Mouse (Mus musculus) neural tube, embryonic 13.5 days (tissue): ENCODE measurements around the gene Abca12. TPM values are rescaled to one million over a fixed set of nuclear protein-coding genes. Genes with fewer than 3 reads are reported as not detected.

Source experiments
- ATAC-seq: fragments of 200-750 bp; cut with Nextera tagmentation; 2 replicates; pipeline ENCODE4 v1.8.0; 2017; ENCODE audit warnings: low read depth, mild to moderate bottlenecking, moderate TSS enrichment, moderate library complexity
- H3K27ac ChIP-seq: fragments of 300-500 bp; sonication (generic); replicated peaks from 2 replicates; pipeline ENCODE4 v1.5.1; 2015; ENCODE audit warnings: moderate library complexity, mild to moderate bottlenecking, inconsistent platforms
- H3K27me3 ChIP-seq: fragments of 300-500 bp; sonication (generic); 2 replicates; pipeline ENCODE4 v1.6.1; 2015; ENCODE audit warnings: mild to moderate bottlenecking, inconsistent platforms
- H3K36me3 ChIP-seq: fragments of 300-500 bp; sonication (generic); 2 replicates; pipeline ENCODE4 v1.6.1; 2015; ENCODE audit warnings: mild to moderate bottlenecking, inconsistent platforms
- H3K4me1 ChIP-seq: fragments of 300-500 bp; sonication (generic); replicated peaks from 2 replicates; pipeline ENCODE4 v1.6.1; 2015; ENCODE audit warnings: inconsistent platforms
- H3K4me2 ChIP-seq: fragments of 300-500 bp; sonication (generic); 2 replicates; pipeline ENCODE4 v1.6.1; 2015; ENCODE audit warnings: inconsistent platforms, mild to moderate bottlenecking, moderate library complexity
- H3K4me3 ChIP-seq: fragments of 300-500 bp; sonication (generic); 2 replicates; pipeline ENCODE4 v1.5.1; 2015; ENCODE audit warnings: mild to moderate bottlenecking, inconsistent platforms
- H3K9ac ChIP-seq: fragments of 300-500 bp; sonication (generic); 2 replicates; pipeline ENCODE4 v1.6.1; 2015; ENCODE audit warnings: moderate library complexity, mild to moderate bottlenecking, inconsistent platforms
- H3K9me3 ChIP-seq: fragments of 300-500 bp; sonication (generic); 2 replicates; pipeline ENCODE4 v1.6.1; 2016; ENCODE audit warnings: inconsistent platforms
- whole genome bisulfite sequencing: fragments of 180-500 bp; shearing (Covaris S2); methylation state at CpG from one replicate; pipeline ENCODE4 v1.1.7; 2015; 5-methylcytosine and 5-hydroxymethylcytosine counted together
- polyA plus RNA-seq: library from polyadenylated mRNA; unstranded; fragments of >200 nt; fragmentation: Nextera tagmentation; extraction: Ambion mirVana; gene quantifications from 2 replicates; pipeline ENCODE4 v1.2.1, GENCODE M21; 2015

Gene Abca12
- polyA plus RNA-seq, 1 experiment from 2014 or later = 0.07 TPM

GRCm38 (mm10) chr1:71263532-71263931 lies 151.2 kb downstream of the Abca12 start:
- no peak overlapping the region for H3K27ac ChIP-seq
- H3K36me3 ChIP-seq = no peaks in the 10 kb centered on the region
- H3K4me3 ChIP-seq = no peak overlapping the region
- 96% methylated on average over 7 of the region's 7 CpGs for WGBS
- no peak for ATAC-seq
- H3K9ac ChIP-seq = no peak overlapping the region
- H3K4me2 ChIP-seq = no peak overlapping the region
- no peaks in the 10 kb centered on the region for H3K4me1 ChIP-seq
- H3K27me3 ChIP-seq = no peaks in the 10 kb centered on the region
- H3K9me3 ChIP-seq = no peaks in the 10 kb centered on the region

DNA sequence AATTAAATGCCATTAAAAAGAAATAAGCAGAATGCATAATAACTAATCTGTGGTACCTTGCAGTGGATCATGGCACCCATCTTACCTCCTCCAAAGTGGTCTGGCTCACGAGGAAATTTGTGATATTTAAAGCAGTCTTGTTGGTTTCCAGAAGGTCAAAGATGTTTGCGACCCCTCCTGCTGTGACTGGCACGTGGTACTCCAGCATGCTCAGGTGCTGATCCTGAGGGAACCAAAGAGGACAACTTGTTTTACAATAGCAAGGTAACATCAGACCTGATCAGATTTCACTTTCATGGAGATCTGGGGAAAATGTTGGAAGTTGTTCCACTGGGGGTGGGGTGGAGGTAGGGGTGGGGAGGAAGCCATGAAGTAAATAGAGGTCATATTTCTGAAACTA lies 170.1 kb downstream of the Abca12 start:
- no peaks in the 10 kb centered on the region for H3K27me3 ChIP-seq
- no peak for ATAC-seq
- no peaks in the 10 kb centered on the region for H3K4me1 ChIP-seq
- no peak overlapping the region for H3K27ac ChIP-seq
- H3K4me3 ChIP-seq = no peak overlapping the region
- no peak overlapping the region for H3K4me2 ChIP-seq
- H3K9ac ChIP-seq = no peak overlapping the region
- no peaks in the 10 kb centered on the region for H3K36me3 ChIP-seq
- no peaks in the 10 kb centered on the region for H3K9me3 ChIP-seq
- WGBS = 61% methylated on average over 3 of the region's 3 CpGs

DNA sequence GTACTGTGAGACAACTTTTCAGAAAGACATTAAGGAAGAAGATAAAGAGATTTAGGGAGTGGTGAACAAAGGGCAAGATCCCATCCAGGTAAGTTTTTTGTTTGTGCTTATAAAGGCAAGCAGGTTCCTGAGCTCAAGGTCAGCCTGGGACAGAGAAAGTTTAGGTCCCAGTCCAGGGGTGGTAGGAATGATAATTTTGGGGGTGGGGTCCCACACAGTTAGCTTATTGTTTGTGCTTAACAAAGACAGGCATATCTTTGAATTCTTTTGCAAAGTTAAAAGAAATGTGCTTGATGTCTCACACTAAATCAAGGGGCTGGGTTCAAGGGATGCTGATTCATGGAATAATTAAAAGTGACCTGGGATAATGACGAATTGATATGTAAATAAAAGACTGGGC lies 173.3 kb downstream of the Abca12 start:
- H3K9ac ChIP-seq = no peak overlapping the region
- WGBS = 77% methylated on average over 1 of the region's 1 CpGs
- no peak for ATAC-seq
- H3K9me3 ChIP-seq = no peaks in the 10 kb centered on the region
- no peaks in the 10 kb centered on the region for H3K36me3 ChIP-seq
- H3K4me2 ChIP-seq = no peak overlapping the region
- H3K4me1 ChIP-seq = 0 out of 2 replicates have a peak, but pooled peaks cover 4% of the 10 kb centered on the region
- H3K4me3 ChIP-seq = no peak overlapping the region
- H3K27me3 ChIP-seq = no peaks in the 10 kb centered on the region
- no peak overlapping the region for H3K27ac ChIP-seq

DNA sequence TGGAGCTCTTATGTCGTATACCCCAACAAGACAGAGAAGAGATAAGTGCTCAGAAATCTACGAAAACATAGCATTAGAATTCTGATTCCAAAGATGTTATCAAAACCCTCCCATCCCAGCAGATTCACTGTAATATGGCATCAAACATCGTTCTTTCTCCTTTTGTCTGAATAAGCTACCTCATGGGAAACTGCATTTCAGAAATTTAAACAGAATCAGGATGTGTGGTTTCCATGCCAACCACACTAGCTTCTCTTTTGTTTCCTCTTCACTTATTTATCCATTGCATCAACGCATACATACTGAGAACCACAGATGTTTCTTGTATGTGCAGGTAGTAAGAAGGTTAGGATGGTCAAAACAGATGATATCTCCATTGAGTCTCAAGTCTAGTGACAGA lies 175.1 kb downstream of the Abca12 start:
- Histone ChIP-seq H3K9ac (no peak overlapping the region), H3K4me1 (0 out of 2 replicates have a peak, but pooled peaks cover 4% of the 10 kb centered on the region), H3K4me2 (no peak overlapping the region), H3K27ac (no peak overlapping the region), H3K4me3 (no peak overlapping the region), H3K36me3 (no peaks in the 10 kb centered on the region), H3K9me3 (no peaks in the 10 kb centered on the region), H3K27me3 (no peaks in the 10 kb centered on the region)
- no peak for ATAC-seq
- WGBS = 86% methylated on average over 4 of the region's 4 CpGs

DNA sequence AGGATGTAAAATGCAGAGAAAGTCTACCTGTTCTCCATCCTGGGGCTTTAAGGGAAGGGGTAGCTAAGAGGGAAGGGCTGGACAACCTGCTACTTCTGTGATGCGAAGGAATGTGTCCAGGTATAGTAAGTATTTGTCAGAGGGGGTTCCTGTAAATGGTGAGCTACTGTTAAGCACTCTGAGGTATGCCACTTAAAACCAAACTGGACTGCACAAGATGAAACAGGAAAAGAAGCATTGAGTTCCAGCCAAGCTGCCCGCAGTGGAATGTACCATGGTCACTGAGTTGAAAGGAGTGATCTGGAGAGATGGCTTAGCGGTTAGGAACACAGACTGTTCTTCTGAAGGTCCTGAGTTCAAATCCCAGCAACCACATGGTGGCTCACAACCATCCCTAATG lies 179.4 kb downstream of the Abca12 start:
- WGBS = 93% methylated on average over 3 of the region's 3 CpGs
- Histone ChIP-seq H3K4me3 (no peak overlapping the region), H3K9me3 (no peaks in the 10 kb centered on the region), H3K4me1 (0 out of 2 replicates have a peak, but pooled peaks cover 4% of the 10 kb centered on the region), H3K27me3 (no peaks in the 10 kb centered on the region), H3K27ac (no peak overlapping the region), H3K36me3 (no peaks in the 10 kb centered on the region), H3K9ac (no peak overlapping the region), H3K4me2 (no peak overlapping the region)
- ATAC-seq = no peak

DNA sequence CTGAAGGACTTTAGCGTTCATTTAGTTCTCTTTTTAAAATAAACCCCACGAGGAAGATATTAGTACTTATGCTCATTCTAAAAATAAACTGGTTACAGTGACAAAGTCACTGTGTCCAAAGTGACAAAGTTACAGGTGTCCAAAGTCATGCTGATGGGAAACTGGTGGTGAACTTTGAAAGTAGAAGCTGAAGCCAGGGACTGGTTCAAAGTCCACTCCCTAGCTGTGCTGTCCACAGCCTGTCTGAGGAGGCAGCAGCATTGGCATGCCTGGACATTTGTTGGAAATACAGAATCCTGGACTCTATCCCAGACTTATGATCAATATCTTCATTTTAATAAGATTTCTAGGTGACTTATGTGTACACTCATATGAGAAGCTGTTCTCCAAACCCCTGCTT lies 183.5 kb downstream of the Abca12 start:
- Histone ChIP-seq H3K27me3 (no peaks in the 10 kb centered on the region), H3K36me3 (no peaks in the 10 kb centered on the region), H3K9me3 (no peaks in the 10 kb centered on the region), H3K9ac (no peak overlapping the region), H3K4me3 (no peak overlapping the region), H3K4me2 (no peak overlapping the region), H3K4me1 (no peaks in the 10 kb centered on the region), H3K27ac (no peak overlapping the region)
- WGBS = 87% methylated on average over 2 of the region's 2 CpGs
- ATAC-seq = no peak

DNA sequence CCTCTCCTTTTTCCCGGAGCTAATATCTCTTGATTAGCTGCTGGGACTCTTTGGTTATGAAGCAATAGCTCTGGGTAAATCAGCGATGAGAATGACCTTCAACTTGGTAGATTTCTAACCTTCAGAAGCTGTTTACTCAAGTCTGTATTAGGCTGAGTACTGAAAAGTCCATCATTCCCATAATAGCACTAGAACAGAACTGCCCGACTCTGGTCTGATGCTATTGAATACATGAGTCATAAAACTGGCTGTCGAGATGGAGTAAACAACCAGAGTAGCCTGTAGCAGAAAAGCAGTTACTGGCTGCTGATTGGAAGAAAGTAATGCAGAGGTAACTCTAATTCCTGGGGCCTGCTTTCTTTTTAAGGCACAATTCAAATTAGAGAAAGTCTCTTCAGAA lies 211.1 kb downstream of the Abca12 start:
- WGBS = 68% methylated on average over 4 of the region's 4 CpGs
- Histone ChIP-seq H3K9ac (no peak overlapping the region), H3K36me3 (no peaks in the 10 kb centered on the region), H3K4me2 (no peak overlapping the region), H3K9me3 (no peaks in the 10 kb centered on the region), H3K4me1 (no peaks in the 10 kb centered on the region), H3K27ac (no peak overlapping the region), H3K4me3 (no peak overlapping the region), H3K27me3 (no peaks in the 10 kb centered on the region)
- no peak for ATAC-seq

GRCm38 (mm10) chr1:71196191-71196590 lies 218.5 kb downstream of the Abca12 start:
- WGBS = 89% methylated on average over 6 of the region's 6 CpGs
- no peaks in the 10 kb centered on the region for H3K4me1 ChIP-seq
- ATAC-seq = no peak
- no peaks in the 10 kb centered on the region for H3K27me3 ChIP-seq
- H3K4me2 ChIP-seq = no peak overlapping the region
- H3K4me3 ChIP-seq = no peak overlapping the region
- no peak overlapping the region for H3K9ac ChIP-seq
- H3K27ac ChIP-seq = no peak overlapping the region
- no peaks in the 10 kb centered on the region for H3K9me3 ChIP-seq
- H3K36me3 ChIP-seq = no peaks in the 10 kb centered on the region

GRCm38 (mm10) chr1:71195333-71195732 lies 219.4 kb downstream of the Abca12 start:
- 84% methylated on average over 4 of the region's 4 CpGs for WGBS
- Histone ChIP-seq H3K27ac (no peak overlapping the region), H3K4me2 (no peak overlapping the region), H3K36me3 (no peaks in the 10 kb centered on the region), H3K9me3 (no peaks in the 10 kb centered on the region), H3K9ac (no peak overlapping the region), H3K4me3 (no peak overlapping the region), H3K27me3 (no peaks in the 10 kb centered on the region), H3K4me1 (no peaks in the 10 kb centered on the region)
- no peak for ATAC-seq

- Histone ChIP-seq H3K4me3 (no peak overlapping the region), H3K9me3 (no peaks in the 10 kb centered on the region), H3K27me3 (no peaks in the 10 kb centered on the region), H3K9ac (no peak overlapping the region), H3K36me3 (no peaks in the 10 kb centered on the region), H3K4me2 (no peak overlapping the region), H3K27ac (no peak overlapping the region), H3K4me1 (no peaks in the 10 kb centered on the region)
- 27% methylated on average over 1 of the region's 1 CpGs for WGBS
- ATAC-seq = no peak
These were observed 220.8 kb downstream of the Abca12 start for GRCm38 (mm10) chr1:71193931-71194330.

Other genes starting within 250 kb of the Abca12 start
- gene Atic, start 142.2 kb upstream of the Abca12 start, polyA plus RNA-seq = 30.2 and 40.1 TPM in 2 replicates
- gene Fn1, start 238.3 kb upstream of the Abca12 start, polyA plus RNA-seq = 38.7 and 59.1 TPM in 2 replicates